Mouse (Mus musculus): ENCODE results near the gene Gm6408.

- TF ChIP-seq POLR2A (IDR thresholded peaks at IDR 0.05; ENCODE audit: low read depth, low read length) (no peak), CTCF (IDR thresholded peaks at IDR 0.05; ENCODE audit: extremely low read depth, insufficient read length, insufficient replicate concordance, low read depth, low read length) (no peak)
Observed at GRCm38 (mm10) chr5:146470821-146471220, 10.9 kb upstream of the Gm6408 start.
